Mouse (Mus musculus): ENCODE data around the gene Spp2.

GRCm38 (mm10) chr1:88427987-88428741, 21.4 kb downstream of the Spp2 start:
- TF ChIP-seq CTCF (IDR thresholded peaks at IDR 0.05; ENCODE audit: low read depth) (no peak), EP300 (IDR thresholded peaks at IDR 0.05; ENCODE audit: low read depth) (no peak)
